Mouse (Mus musculus) testis, postnatal 14 days (tissue): ENCODE measurements around the gene Trim28.

Experiments
- DNase-seq: peaks from one replicate; pipeline ENCODE4 v3.0.0; 2021; ENCODE audit warnings: low spot score

The Trim28 gene

DNA sequence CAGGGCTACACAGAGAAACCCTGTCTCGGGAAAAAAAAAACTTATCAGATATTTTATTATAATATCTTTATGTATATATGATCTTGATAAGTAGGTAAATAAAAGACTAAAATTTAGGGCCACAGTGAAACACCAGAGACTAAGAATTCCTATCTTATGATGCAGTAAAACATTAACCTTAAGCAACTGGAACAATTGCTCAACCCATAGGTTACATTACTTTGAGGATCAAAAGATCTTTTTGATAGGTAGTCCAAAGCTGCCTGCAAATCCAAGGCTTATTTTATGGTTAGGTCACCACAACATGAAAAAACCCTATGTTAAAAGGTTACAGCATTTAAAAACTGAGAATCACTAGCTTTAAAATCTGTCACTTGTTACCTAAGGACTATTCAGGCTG is 2.7 kb downstream of the Trim28 start:
- DNase-seq: no peak

GRCm38 (mm10) chr7:13003380-13003779 is 4.5 kb downstream of the Trim28 start:
- no peak for DNase-seq

DNA sequence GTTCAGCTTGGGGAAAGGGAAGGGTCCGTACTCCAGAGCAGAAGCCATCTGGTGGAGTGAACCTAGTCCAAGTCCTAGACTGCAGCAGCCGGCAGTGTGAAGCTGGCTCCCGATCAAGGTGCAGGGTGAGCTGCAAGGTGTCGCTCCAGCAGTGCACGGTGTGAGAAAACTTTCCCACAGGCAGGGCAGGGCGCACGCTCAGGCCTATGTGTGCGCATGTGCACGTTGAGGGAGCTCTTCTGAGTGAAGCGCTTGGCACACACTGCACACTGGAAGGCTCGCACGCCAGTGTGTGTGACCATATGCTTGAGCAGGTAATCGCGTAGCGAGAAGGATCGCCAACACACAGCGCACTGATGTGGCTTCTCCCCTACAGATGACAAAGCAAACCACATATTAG is 7.1 kb downstream of the Trim28 start:
- no peak for DNase-seq

DNA sequence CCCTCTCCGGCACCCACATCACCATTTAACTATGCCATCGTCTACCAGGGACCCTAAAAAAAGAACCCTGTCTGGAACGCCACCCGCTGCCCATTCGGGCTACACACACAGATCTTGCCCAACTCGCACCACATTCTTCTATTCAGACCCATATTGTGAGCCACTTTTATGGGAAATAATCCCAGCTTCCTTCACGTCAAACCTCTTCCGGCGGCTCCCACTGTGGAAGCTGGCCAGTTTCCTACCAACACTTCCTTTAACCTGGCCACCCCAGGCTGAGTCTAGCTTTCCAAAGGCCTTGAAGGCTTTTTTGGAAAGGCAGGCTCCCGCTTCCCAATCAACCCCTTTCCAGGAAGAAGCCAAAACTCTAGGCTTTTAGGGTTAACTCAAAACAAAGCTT is 7.6 kb downstream of the Trim28 start:
- no peak for DNase-seq

GRCm38 (mm10) chr7:13007341-13008092 is 8.6 kb downstream of the Trim28 start:
- no peak for DNase-seq

DNA sequence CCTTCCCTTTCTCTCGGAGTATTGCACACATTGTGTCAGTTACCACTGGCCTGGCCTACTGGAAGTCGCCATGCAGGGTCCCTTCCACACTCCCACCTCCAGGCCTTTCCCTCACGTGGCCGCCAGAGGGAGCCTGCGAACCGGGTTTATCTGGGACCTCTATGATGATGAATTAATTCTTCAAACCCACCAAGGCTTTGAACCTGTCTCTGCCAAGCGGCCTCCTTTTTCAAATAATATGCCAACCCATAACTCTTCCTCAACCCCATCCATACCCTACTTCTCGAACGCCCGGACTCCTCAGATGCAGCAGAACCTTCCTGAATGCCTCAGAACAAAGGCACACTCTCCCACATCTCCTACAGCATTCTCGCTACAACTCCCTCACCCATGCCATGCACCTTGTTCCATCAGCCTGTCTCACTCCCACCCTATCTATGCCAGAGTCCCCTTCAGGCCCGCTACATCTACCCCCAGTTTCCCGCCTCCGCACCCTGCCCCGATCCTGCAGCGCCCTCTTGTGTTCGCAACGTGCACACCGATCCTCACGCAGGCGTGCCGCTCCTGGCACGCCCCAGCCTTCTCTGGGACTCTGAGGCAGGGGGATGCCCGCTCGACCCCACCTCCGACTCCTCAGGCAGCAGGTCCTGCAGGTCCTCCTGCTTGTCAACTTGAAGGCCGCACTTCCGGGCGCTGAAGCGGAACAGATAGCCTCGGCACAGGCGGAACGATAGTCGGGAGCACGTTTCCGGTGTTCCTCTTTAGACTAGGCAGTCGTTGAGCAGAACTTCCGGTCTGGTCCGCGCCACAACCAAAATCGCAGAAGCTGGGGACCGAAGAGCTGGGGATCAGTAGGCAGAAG is 10.5 kb downstream of the Trim28 start:
- DNase-seq: peak; percentile 93

- DNase-seq: no peak
Observed at GRCm38 (mm10) chr7:13010005-13010908, 11.3 kb downstream of the Trim28 start, which contains the start of gene Zbtb45. TSS of gene Zbtb45 (minus strand) at chr7:13010034.

- DNase-seq: no peak
Observed at GRCm38 (mm10) chr7:13013671-13014070, 14.8 kb downstream of the Trim28 start.

DNA sequence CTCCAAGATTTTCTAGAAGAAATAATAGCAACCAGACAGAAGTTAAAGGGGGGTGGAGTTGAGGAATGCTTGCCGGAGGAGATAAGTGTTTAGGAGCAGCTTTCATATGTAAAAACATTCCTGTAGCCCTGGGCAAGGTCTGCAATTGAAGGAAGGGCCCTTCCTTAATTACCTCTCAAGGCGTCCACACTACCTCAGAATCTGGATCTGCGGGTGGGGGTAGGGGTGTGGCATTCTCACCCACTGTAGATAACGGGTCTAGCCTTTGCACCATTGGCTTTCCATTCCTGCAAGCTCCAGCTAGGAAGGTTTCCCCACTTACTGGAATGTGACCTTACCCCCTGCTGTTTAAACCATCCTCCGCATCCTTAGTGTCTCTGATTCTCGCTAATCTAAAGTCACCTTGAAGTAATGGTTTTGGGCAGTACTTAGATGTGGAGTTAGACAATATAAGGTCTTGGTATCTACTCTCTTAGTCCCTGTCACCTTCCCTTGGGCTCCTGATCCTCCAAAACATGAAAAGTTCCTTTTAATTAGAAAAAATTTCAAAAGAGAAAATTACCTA is 15.4 kb downstream of the Trim28 start:
- DNase-seq: no peak

DNA sequence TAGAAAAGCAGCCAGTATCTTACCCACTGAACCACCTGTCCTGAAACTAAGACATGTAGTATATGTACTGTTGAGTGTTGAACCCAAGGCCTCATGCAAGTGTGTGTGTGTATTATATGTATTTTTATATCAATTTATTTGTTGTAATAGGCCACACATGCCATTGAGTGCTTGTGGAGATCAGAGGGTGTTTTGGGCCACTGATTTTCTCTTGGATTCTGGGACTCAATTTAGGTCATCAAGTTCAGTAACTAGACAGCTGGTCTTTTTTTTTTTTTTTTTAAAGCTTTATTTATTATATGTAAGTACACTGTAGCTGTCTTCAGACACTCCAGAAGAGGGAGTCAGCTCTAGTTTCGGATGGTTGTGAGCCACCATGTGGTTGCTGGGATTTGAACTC is 16.3 kb downstream of the Trim28 start:
- DNase-seq: no peak

- DNase-seq: peak; percentile 86
Observed at GRCm38 (mm10) chr7:13022773-13023535, 24.0 kb downstream of the Trim28 start.

GRCm38 (mm10) chr7:13023928-13024731 is 25.2 kb downstream of the Trim28 start:
- peak; percentile 95 for DNase-seq

DNA sequence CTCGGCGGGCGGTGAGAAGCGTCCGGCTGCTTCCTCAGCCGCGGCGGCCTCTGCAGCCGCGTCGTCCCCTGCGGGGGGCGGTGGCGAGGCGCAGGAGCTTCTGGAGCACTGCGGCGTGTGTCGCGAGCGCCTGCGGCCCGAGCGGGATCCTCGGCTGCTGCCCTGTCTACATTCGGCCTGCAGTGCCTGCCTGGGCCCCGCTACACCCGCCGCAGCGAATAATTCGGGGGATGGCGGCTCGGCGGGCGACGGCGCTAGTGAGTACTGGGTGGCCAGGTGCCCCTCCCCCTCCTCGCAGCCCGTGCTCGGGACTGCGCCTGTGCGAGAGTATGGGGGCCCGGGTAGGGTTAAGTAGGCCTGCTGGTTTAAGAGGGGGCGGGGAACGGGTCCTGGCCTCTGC is 25.9 kb downstream of the Trim28 start:
- peak; percentile 85 for DNase-seq

DNA sequence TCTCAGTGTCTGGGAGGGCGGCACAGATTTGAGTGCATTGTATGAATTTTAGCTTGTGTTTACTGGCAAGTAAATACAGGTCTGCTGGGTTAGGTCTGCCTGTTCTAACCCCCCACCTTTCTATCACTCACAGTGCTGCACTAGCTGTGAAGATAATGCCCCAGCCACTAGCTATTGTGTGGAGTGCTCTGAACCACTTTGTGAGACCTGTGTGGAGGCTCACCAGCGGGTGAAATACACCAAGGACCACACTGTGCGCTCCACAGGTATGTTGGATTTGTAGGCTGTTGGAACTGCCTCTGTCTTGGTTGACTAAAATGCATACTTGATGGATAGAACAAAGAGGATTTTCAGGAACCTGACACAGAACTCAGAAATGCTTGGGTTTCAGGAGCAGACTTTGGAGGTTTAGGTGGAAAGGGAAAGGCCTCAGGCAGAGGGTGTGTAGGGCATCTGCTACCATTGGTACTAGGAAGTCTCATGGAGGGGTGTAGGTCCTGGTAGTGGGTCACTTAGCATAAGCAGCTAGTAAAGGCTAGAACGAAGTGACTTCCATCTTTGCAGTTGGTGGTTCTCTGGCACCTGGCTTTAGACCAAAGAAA is 26.7 kb downstream of the Trim28 start:
- no peak for DNase-seq

DNA sequence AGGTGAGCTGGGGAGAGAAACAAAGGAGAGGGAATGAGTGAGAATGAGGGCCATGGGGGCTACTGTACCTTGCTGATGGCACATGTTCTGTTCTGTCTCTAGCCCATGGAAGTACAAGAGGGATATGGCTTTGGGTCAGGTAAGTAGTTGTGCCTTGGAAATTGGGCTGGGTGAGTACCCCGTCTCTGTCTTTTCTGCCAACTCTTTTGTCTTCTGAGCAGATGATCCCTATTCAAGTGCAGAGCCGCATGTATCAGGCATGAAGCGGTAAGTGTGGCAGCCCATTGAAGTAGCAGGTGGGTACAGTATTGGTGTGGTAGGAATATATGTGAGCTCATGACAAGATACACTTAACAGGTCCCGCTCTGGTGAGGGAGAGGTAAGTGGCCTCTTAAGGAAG is 30.1 kb downstream of the Trim28 start:
- DNase-seq: no peak

GRCm38 (mm10) chr7:13031069-13031468 is 32.2 kb downstream of the Trim28 start:
- DNase-seq: no peak

- DNase-seq: no peak
Observed at GRCm38 (mm10) chr7:13031983-13032382, 33.1 kb downstream of the Trim28 start.

GRCm38 (mm10) chr7:13032541-13032940 is 33.6 kb downstream of the Trim28 start:
- DNase-seq: no peak

- DNase-seq: no peak
Observed at GRCm38 (mm10) chr7:13033451-13034147, 34.7 kb downstream of the Trim28 start.
